Mouse (Mus musculus) adrenal gland (tissue): ENCODE measurements around the gene Itga4.

ENCODE experiments used
- intact Hi-C: fragments of 180-260 bp; cut with DNase I; formaldehyde crosslinking; loops from one replicate; pipeline ENCODE4 v1.15.1; 2025
- long read RNA-seq, 2 experiments: library from polyadenylated mRNA; unstranded; transcript quantifications; one replicate each; pipeline ENCODE4 v2.0.0; 2020; ENCODE audit warnings: borderline replicate concordance in 1 of 2; ENCODE audit not compliant: insufficient replicate concordance in 1 of 2

Gene Itga4
- long read RNA-seq, experiment 1 = 0 reads
- long read RNA-seq, experiment 2 = 0 reads

DNA sequence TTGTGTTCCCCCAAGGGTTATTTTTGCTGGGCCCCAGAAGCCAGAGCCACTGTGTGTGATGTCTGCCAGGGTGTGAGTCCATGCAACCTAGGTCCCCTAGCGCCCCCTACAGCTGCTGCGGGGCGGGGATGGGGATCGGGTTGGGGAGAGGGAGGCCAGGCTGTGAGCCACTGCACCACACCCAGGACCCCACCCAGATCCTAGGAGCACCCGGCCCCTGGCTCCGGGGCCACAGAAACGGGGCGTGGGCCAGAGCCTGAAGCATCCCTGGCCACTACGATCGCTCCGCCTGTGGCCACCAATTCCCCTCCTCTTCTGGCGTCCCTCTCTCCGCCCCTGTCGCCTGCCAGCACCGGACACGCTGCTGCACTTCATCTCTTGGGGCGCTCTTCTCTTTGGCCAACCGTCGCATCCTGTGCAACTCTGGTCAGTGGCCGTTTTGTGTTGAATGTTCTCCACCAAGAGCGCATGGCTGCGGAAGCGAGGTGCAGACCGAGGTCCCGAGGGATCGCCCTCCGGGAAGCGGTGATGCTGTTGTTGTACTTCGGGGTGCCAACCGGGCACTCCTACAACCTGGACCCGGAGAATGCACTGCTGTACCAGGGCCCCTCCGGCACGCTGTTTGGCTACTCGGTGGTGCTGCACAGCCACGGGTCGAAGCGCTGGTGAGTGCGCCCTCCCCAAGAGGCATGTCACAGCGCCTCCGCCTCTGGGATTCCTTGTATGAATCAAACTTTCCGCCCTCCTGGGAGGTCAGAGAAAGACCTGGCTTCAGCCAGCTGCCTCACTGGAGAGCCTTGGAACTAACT is at the start of gene Itga4:
Gene Itga4 (plus strand): TSS at position 235 of the 809 bp plus-strand sequence.
- intact Hi-C loops = no loop called here

GRCm38 (mm10) chr2:79206191-79206755 is 49.0 kb upstream of the Itga4 start:
- intact Hi-C loops = no loop called here

GRCm38 (mm10) chr2:79214982-79215381 is 40.2 kb upstream of the Itga4 start:
- intact Hi-C loops = no loop called here

DNA sequence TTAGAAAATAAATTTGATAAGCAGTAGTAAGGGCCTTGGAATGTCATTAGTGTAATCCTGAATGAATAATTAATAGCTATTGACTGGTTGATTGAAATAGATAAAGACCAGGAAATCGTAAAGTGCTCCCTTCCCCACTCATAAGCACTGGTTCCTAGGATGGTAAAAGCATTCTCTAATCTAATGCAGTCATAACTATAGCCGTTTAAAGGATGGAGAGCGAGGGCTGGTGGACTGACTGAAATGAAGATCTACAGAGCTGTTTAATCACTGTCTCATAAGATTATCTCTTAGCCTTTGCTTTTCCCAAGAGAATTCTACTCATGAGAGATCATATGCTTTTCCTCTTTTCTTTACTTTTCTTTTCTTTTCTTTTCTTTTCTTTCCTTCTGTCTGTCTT is 39.7 kb upstream of the Itga4 start:
- intact Hi-C loops = no loop called here

DNA sequence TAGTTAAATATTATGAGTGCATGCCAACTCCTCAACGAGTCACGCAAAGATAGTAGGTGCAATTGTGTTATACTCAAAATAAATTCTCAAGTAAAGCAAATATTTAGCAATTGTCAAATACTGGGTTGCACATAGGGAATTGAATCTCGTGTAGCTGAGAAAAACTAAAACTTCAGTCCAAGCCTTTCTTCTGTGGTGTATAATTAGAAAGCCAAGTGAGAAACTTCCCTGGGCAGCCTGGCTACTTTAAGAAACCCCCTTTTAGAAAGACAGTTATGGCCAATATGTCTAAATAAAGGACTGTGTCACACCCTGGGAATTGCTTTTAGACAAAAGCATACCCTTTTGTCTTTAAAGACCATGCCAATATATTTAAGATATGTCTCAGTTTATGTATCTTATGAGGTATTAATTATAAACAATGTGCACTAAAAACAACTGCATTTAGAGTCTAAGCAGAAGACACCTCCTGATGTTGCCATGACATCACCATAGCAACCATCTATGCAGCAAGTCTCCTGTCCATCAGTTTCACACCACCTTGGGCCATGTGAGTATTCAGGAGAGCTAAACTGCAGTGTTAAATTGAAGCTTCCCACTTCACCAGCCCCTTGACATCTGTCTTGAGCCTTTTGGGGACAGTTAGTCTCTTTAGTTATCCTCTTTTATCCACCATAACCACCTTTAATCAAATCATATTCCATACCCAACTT is 30.4 kb upstream of the Itga4 start:
- intact Hi-C loops = no loop called here

DNA sequence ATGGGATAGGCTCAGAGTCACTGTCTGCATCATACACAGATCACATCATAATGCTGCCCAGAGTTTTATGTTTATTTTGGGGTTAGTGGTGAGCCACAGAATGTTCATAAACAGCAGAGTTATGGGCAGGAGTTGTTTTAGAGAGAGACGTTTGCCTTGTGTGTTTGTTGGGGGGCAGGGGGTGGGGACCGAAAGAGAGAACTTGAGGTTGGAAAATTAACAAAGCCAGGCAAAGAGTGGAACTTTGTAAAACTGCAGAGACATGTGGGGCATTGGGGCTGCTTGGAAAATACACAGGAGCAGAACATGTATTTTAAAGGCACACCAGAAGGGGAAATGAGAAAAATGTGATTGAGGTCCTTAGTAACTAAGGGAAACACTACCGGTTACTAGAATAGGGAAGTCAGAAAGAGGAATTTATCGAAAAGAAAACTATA is 27.4 kb upstream of the Itga4 start:
- intact Hi-C loops = no loop called here

GRCm38 (mm10) chr2:79231056-79231949 is 23.9 kb upstream of the Itga4 start:
- intact Hi-C loops = no loop called here

- intact Hi-C loops = no loop called here
Measured at GRCm38 (mm10) chr2:79235767-79236487, 19.3 kb upstream of the Itga4 start.

DNA sequence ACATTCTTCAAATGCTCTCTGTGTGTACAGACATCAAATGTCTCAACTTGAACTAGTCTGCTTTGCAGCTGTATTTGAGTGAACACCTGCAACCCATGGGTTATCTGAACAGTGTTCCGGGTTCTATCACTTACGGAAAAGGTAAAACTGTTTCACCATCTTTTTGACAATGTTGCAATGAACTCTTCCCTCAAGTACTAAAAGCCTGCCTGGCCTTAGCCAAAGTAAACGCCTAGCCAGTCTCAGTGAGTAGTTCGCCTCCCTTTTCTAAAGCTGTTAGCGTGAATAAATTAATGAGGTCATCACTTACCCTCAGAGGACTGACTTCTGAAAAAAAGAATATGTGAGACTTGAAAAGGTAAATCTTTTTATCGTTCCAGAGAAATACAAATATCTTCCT is 18.0 kb upstream of the Itga4 start:
- intact Hi-C loops = no loop called here

DNA sequence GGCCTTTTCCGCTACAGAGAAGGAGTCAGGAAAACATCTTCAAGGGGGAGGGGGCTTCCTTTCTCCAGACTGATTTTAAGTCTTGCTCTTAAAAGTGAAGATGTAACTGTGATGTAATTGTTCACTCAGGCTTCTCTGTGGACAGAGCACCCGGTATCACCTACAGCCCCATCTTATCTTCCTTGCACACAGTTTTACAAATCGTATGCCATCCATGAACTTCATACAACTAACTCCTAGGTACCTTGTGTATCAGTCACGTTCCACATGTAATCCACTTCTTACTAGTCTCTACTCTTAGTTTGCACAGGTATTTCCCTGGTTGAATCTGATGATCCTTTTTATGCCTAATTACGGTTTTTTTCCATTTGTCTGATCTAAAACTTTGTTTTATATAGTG is 10.9 kb upstream of the Itga4 start:
- intact Hi-C loops = no loop called here

- intact Hi-C loops = no loop called here
Measured at GRCm38 (mm10) chr2:79244743-79245142, 10.5 kb upstream of the Itga4 start.

GRCm38 (mm10) chr2:79248283-79248682 is 6.9 kb upstream of the Itga4 start:
- intact Hi-C loops = no loop called here

DNA sequence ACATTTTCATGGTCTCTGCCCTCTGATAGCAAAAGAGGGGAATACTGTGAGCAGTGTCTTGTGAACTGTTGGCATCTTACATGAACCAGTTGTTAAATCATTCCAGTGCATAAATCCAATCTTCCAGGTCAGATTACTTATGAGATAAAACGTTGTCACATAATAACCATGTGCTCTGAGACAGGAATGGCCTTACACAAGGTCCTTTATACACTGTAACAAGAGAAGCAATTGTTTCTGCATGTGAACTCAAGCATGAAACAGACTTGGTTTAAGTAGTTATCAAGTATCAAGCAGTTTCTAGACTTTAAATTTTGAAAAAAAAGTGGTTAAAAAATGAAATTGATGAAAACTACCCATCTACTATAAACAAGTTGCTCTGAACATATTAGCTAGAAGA is 4.7 kb upstream of the Itga4 start:
- intact Hi-C loops = no loop called here

- intact Hi-C loops = no loop called here
Measured at GRCm38 (mm10) chr2:79253754-79254197, 1.4 kb upstream of the Itga4 start.

DNA sequence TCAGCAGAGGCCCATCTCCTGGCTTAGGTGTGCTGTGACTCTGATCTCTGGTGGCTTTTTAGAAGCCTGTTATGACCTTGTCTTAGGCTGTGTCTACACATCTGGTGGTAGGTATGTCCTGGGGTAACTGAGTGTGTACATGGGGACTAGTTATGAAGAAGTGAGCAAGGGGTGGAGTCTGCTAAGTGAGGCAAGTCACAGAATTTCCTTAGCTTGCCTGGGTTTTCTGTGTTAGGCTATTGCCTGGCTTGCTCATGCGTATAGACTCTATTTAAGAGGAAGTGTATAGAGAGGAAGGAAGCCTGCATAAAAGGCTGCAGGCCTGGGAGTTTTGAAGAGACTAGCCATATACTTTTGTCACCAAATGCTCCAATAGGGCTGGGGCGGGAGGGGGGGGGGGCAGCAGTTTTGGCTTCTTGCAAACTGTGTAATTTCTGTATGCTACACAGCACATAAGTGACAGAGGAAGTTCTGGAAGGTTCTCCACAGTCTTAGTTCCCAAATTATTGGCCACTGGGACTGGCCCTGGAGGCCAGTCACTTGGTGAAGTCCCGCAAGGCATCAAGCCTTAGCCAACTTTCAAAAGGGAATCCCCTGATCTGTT is 536 bp upstream of the Itga4 start:
- intact Hi-C loops = no loop called here

GRCm38 (mm10) chr2:79256001-79256339 is 744 bp downstream of the Itga4 start:
- intact Hi-C loops = no loop called here

DNA sequence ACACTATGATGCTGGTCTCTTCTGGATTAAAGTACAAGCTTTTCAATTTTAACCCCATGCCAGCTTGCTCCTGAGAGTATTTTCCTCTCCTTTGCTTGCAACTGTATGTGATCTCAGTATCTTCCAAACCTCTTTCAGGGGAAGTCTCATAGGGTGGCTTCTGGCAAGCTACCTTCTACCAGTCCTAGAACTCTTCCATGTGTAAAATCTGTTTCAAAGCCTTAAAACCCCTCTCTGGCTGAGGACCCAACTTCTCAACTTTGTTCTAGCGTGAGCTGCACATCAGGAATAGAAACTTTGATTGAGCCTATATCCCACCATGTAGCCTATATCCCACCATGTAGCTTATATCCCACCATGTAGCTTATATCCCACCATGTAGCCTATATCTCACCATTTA is 1.1 kb downstream of the Itga4 start:
- intact Hi-C loops = no loop called here

DNA sequence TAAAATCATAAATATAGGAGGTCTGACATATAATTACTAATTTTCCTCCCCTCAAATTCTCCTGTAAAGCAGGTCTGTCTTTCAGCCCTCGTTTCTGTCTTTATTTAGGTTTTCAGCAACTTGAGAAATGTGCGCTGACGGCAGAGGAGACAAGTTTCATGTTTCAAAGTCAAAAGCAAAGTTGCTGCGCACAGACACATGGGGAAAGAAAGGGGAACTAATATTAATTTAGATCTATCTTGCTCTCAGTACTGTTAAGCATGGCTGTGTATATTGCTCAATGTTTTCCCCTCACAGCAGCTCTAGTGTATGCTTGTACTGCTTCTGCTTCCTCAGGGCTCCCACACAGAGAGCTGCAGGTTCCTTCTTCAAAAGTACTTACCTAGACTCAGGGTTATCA is 1.7 kb downstream of the Itga4 start:
- intact Hi-C loops = no loop called here

GRCm38 (mm10) chr2:79257411-79257810 is 2.2 kb downstream of the Itga4 start:
- intact Hi-C loops = no loop called here

DNA sequence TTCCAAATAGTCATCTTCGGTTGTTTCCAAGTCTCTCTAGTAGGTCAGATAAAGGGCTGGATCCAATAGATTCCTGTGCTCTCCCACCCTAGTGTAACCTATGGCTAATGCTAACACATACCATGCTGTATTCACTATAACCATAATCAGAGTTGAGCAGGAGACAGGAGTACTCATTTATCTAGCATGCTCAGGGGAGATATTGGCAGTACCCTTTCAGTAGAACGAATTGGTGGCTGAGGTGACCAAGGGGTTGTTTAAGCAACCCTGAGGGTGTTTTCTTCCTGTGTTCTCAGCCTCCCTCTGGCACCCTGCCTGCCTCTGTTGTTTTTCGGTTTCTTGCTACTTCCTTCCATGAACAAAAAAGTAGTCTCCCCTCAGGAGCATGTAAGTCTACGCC is 4.1 kb downstream of the Itga4 start:
- intact Hi-C loops = no loop called here
